Mouse (Mus musculus): ENCODE data around the gene Gm20547.

DNA sequence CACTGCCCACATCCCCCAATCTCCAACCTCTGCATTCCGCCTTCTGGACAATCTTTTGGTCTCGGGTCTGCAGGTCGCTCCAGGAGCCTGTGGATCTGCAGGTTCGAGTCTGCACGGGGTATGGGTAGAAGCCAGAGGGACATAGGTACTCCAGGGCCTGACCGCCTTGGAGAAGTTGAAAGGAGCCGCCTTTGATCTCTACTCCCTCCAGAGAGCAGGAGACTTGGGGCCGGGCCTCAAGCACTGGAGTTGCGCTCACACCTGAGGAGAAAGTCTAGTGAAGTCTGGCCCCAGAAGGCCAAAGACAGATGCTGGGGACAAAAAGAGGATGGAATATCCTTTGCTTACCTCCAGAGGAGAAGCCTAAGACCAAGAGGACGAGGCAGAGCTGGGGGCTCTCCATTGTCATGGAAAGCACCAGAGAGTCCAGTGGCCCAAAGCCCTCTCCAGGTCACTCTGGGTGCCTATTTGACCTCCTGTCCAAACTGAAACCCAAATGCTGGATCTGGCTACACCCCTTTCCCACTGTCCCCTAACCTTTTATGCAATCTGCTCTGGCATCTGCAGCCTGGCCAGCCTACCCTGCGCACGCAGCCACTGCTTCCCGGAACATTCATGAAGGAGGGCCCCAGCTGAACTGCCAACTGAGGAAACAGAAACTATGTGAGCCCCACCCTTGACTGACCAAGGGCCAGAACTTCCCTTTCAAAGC is 20.0 kb downstream of the Gm20547 start:
- no peak for TF ChIP-seq CHD2 (IDR thresholded peaks at IDR 0.05; ENCODE audit: low read depth, low read length)
- TF ChIP-seq MAFK (IDR thresholded peaks at IDR 0.05; ENCODE audit: insufficient read depth, low read depth, low read length): no peak
- no peak for TF ChIP-seq ZC3H11A (IDR thresholded peaks at IDR 0.05; ENCODE audit: borderline replicate concordance, low read depth, low read length)
